Mouse (Mus musculus) intestine, postnatal 0 days (tissue): ENCODE results near the gene Sp9. TPM values are rescaled to one million over a fixed set of nuclear protein-coding genes. Genes with fewer than 3 reads are reported as not detected.

Source experiments
- ATAC-seq: fragments of 200-750 bp; cut with Nextera tagmentation; 2 replicates; pipeline ENCODE4 v1.8.0; 2017; ENCODE audit warnings: mild to moderate bottlenecking, moderate TSS enrichment, moderate library complexity
- H3K27ac ChIP-seq: fragments of 300-500 bp; sonication (generic); 2 replicates; pipeline ENCODE4 v1.5.1; 2014; ENCODE audit warnings: mild to moderate bottlenecking, low read depth, low read length, moderate library complexity
- H3K27me3 ChIP-seq: fragments of 300-500 bp; sonication (generic); replicated peaks from 2 replicates; pipeline ENCODE4 v1.6.1; 2014; ENCODE audit warnings: low read length, mixed read lengths; ENCODE audit not compliant: control insufficient read depth, insufficient read depth
- H3K36me3 ChIP-seq: fragments of 300-500 bp; sonication (generic); 2 replicates; pipeline ENCODE4 v1.6.1; 2014; ENCODE audit warnings: mild to moderate bottlenecking, moderate library complexity; ENCODE audit not compliant: control insufficient read depth, insufficient read depth
- H3K4me1 ChIP-seq: fragments of 300-500 bp; sonication (generic); replicated peaks from 2 replicates; pipeline ENCODE4 v1.6.1; 2014; ENCODE audit warnings: antibody characterized with exemption, low read length, mixed read lengths; ENCODE audit not compliant: control insufficient read depth, insufficient read depth
- H3K4me2 ChIP-seq: fragments of 300-500 bp; sonication (generic); replicated peaks from 2 replicates; pipeline ENCODE4 v1.6.1; 2014; ENCODE audit warnings: low read depth, mild to moderate bottlenecking, moderate library complexity
- H3K4me3 ChIP-seq: fragments of 300-500 bp; sonication (generic); 2 replicates; pipeline ENCODE4 v1.5.1; 2014; ENCODE audit warnings: low read depth, low read length
- H3K9ac ChIP-seq: fragments of 300-500 bp; sonication (generic); 2 replicates; pipeline ENCODE4 v1.6.1; 2014; ENCODE audit warnings: mild to moderate bottlenecking, low read depth, low read length
- H3K9me3 ChIP-seq: fragments of 300-500 bp; sonication (generic); 2 replicates; pipeline ENCODE4 v1.6.1; 2016; ENCODE audit warnings: mixed run types; ENCODE audit not compliant: control insufficient read depth
- CTCF ChIP-seq: sonication (generic); IDR thresholded peaks from 2 replicates; pipeline ENCODE4 v1.5.1; 2016; ENCODE audit warnings: low read depth, mild to moderate bottlenecking, control low read depth, antibody characterized with exemption, moderate library complexity
- WGBS: fragments of 180-500 bp; shearing (Covaris S2); extraction: QIAGEN DNeasy Blood & Tissue Kit; methylation state at CpG from one replicate; pipeline ENCODE4 v1.1.7; 2014; 5-methylcytosine and 5-hydroxymethylcytosine counted together
- polyA plus RNA-seq: library from polyadenylated mRNA; unstranded; fragments of >200 nt; fragmentation: Nextera tagmentation; extraction: Ambion mirVana; gene quantifications from 2 replicates; pipeline ENCODE4 v1.2.1, GENCODE M21; 2015

Sp9 gene
- polyA plus RNA-seq, 1 experiment from 2014 or later, result not detected

- ATAC-seq, result no peak
- H3K36me3 ChIP-seq, result peaks cover 49% of the 10 kb centered on the region
- no peak overlapping the region for H3K27ac ChIP-seq
- no peak overlapping the region for H3K4me2 ChIP-seq
- no peaks in the 10 kb centered on the region for H3K4me1 ChIP-seq
- no peaks in the 10 kb centered on the region for H3K27me3 ChIP-seq
- no peaks in the 10 kb centered on the region for H3K9me3 ChIP-seq
- WGBS, result 88% methylated on average over 3 of the region's 3 CpGs
- TF ChIP-seq CTCF, result no peak
- H3K9ac ChIP-seq, result no peak overlapping the region
- no peak overlapping the region for H3K4me3 ChIP-seq
These were observed 27.1 kb downstream of the Sp9 start for GRCm38 (mm10) chr2:73298841-73299240.

- H3K9ac ChIP-seq, result no peak overlapping the region
- no peak for ATAC-seq
- H3K9me3 ChIP-seq, result no peaks in the 10 kb centered on the region
- TF ChIP-seq CTCF, result no peak
- H3K27me3 ChIP-seq, result no peaks in the 10 kb centered on the region
- H3K4me1 ChIP-seq, result no peaks in the 10 kb centered on the region
- no peak overlapping the region for H3K27ac ChIP-seq
- 32% methylated on average over 1 of the region's 1 CpGs for WGBS
- H3K36me3 ChIP-seq, result peaks cover 49% of the 10 kb centered on the region
- H3K4me3 ChIP-seq, result no peak overlapping the region
- no peak overlapping the region for H3K4me2 ChIP-seq
These were observed 30.3 kb downstream of the Sp9 start for GRCm38 (mm10) chr2:73301979-73302378.

GRCm38 (mm10) chr2:73302722-73303121 is 31.0 kb downstream of the Sp9 start:
- Histone ChIP-seq H3K36me3 (peaks cover 54% of the 10 kb centered on the region), H3K9me3 (no peaks in the 10 kb centered on the region), H3K27ac (no peak overlapping the region), H3K9ac (no peak overlapping the region), H3K27me3 (no peaks in the 10 kb centered on the region), H3K4me1 (no peaks in the 10 kb centered on the region), H3K4me2 (no peak overlapping the region), H3K4me3 (no peak overlapping the region)
- no peak for TF ChIP-seq CTCF
- ATAC-seq, result no peak
- whole genome bisulfite sequencing, result 94% methylated on average over 9 of the region's 9 CpGs

GRCm38 (mm10) chr2:73304506-73304905 is 32.8 kb downstream of the Sp9 start:
- Histone ChIP-seq H3K4me3 (no peak overlapping the region), H3K27me3 (no peaks in the 10 kb centered on the region), H3K9ac (no peak overlapping the region), H3K36me3 (peaks cover 55% of the 10 kb centered on the region), H3K27ac (no peak overlapping the region), H3K9me3 (no peaks in the 10 kb centered on the region), H3K4me2 (no peak overlapping the region), H3K4me1 (no peaks in the 10 kb centered on the region)
- ATAC-seq, result no peak
- 80% methylated on average over 5 of the region's 5 CpGs for WGBS
- no peak for TF ChIP-seq CTCF

GRCm38 (mm10) chr2:73306006-73306405 is 34.3 kb downstream of the Sp9 start:
- Histone ChIP-seq H3K9ac (no peak overlapping the region), H3K4me3 (no peak overlapping the region), H3K27ac (no peak overlapping the region), H3K4me1 (no peaks in the 10 kb centered on the region), H3K9me3 (no peaks in the 10 kb centered on the region), H3K36me3 (peaks cover 48% of the 10 kb centered on the region), H3K27me3 (no peaks in the 10 kb centered on the region), H3K4me2 (no peak overlapping the region)
- WGBS, result 92% methylated on average over 7 of the region's 7 CpGs
- ATAC-seq, result no peak
- TF ChIP-seq CTCF, result no peak

GRCm38 (mm10) chr2:73312152-73313116 is 40.7 kb downstream of the Sp9 start, which contains the start of the genes Scrn3 and Cir1:
Scrn3 (plus strand) TSS chr2:73312601.
Cir1 (minus strand) TSS chr2:73312701.
- peak; percentile 91 for ATAC-seq
- Histone ChIP-seq H3K4me2 (peak within 1 kb of the TSS; percentile 71), H3K4me3 (peak within 1 kb of the TSS; percentile 67), H3K4me1 (no peaks in the 10 kb centered on the region), H3K9ac (peak within 1 kb of the TSS; percentile 65), H3K27me3 (no peaks in the 10 kb centered on the region), H3K27ac (peak within 1 kb of the TSS; percentile 69), H3K9me3 (no peaks in the 10 kb centered on the region), H3K36me3 (peaks cover 13% of the 10 kb centered on the region)
- under 1% methylated on average over 64 of the region's 64 CpGs for WGBS
- 0 out of 2 replicates have a peak, but pooled peaks have one; percentile 1 for TF ChIP-seq CTCF
